Mouse (Mus musculus) cerebellum, postnatal 25 days (tissue): ENCODE measurements at regions not wholly inside any gene's neighbourhood (a gene's known extent, or its start where the extent isn't known, plus 50 kb on each side); places are given as distances from the start of the nearest gene placed in this dataset.

Experiments used
- DNase-seq, 2 experiments: peaks; one replicate each; pipeline ENCODE4 v3.0.0; 2021; ENCODE audit warnings: mixed read lengths in 2 of 2

DNA sequence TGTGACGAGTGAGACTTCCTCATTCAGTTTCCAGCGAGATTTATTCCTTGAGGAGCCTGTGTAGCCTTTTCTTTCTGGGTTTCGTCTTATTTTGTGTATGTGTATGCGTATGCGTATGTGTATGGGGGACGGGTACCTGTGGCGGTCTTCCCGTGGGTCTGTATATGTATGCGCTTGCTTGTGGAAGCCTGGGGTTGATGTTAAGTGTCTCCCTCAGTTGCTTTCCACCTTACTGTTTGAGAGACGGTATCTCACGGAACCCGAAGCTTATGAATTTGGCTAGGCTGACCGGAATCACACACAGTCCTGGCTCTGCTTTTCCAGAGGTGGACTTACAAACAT lies 87.1 kb downstream of the Ankrd50 start:
- no peak for DNase-seq

DNA sequence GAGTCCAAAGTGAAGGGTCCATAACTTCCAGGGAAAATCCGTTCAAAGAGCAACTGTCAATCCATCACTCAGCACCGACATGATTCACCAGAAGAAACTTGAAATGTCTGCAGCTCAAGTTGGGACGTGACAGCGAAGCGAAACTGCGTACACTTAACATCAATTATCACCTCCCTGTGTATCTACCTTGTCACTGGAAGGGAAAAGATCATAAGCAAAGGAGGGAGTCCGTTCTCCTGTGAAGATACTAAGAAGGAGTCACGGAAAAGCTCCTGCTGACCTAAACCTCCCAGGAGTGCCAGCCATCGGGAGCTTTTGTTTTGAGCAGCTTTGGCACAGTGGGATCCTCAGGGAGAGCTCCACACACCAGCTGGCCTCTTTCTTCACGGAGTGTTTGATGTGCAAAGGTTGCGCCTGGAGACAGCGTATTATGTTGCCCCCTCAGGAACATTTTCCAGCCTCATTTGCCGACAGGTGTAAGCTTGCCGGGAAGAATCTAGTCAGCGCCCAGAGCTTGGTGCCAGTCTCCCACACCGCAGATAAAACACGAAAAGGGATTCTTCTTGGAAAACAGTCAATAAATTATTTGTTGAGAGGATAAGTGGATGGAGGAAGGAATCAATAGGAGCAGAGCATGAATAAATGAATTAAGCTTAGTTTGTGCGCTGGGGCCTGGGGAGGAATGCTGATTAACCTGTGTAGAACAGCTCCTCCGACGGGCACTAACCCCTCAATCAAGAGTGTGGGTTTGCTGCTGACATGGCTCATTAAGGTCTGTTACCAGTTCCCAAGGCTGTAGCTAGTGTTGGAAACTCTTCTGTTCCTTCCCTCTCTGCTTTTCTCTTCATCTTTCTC lies 87.7 kb downstream of the Ankrd50 start:
- DNase-seq: peak; percentile 47 to 54

DNA sequence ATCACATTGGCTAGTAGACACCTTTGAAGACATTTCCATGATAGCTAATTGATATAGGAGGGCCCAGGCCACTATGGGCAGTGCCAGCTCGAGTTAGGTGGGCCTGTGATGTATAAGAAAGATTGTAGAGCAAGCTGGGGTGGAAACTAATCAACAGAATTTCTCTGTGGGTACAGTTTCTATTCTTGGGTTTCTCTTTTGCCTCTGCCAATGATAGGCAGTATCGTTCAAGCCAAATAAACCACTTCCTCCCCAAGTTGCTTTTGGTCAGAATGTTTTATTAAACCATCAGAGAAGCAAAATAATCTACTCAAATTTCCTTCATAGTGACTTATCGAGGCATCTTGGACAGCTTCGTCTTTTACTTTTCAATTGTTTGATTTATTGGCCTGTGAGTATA lies 90.3 kb downstream of the Ankrd50 start:
- DNase-seq: no peak

- no peak for DNase-seq
Observed at GRCm38 (mm10) chr3:38389647-38390046, 95.0 kb downstream of the Ankrd50 start.

GRCm38 (mm10) chr3:38388961-38389360 lies 95.7 kb downstream of the Ankrd50 start:
- DNase-seq: no peak

GRCm38 (mm10) chr3:38382743-38383142 lies 101.9 kb downstream of the Ankrd50 start:
- DNase-seq: no peak

- DNase-seq: no peak
Observed at GRCm38 (mm10) chr3:38381623-38382022, 103.0 kb downstream of the Ankrd50 start.

DNA sequence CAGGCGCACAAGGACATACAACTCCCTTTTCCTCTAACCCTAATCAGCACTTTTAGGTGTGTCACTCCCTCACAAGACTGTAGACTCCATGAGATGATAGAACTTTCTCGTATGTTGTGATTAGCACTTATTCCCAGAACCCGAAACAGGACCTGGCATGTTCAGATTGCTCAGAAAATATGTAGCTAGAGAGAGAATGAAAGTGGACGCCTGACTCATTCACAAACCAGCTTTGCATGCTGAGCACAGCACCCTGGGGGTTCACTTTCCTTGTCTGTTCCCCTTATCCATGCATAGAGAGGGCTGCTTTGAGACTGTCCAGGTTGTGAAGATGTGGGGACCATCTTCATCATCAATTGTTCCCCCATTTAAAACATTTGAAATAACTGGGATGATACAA lies 111.0 kb downstream of the Ankrd50 start:
- no peak for DNase-seq

- no peak for DNase-seq
Observed at GRCm38 (mm10) chr3:38371702-38372101, 112.9 kb downstream of the Ankrd50 start.

- DNase-seq: peak; percentile 39 to 69
Observed at GRCm38 (mm10) chr3:38363888-38364287, 120.8 kb downstream of the Ankrd50 start.

- no peak for DNase-seq
Observed at GRCm38 (mm10) chr3:38361411-38361810, 123.2 kb downstream of the Ankrd50 start.

- no peak for DNase-seq
Observed at GRCm38 (mm10) chr3:38360974-38361373, 123.7 kb downstream of the Ankrd50 start.

DNA sequence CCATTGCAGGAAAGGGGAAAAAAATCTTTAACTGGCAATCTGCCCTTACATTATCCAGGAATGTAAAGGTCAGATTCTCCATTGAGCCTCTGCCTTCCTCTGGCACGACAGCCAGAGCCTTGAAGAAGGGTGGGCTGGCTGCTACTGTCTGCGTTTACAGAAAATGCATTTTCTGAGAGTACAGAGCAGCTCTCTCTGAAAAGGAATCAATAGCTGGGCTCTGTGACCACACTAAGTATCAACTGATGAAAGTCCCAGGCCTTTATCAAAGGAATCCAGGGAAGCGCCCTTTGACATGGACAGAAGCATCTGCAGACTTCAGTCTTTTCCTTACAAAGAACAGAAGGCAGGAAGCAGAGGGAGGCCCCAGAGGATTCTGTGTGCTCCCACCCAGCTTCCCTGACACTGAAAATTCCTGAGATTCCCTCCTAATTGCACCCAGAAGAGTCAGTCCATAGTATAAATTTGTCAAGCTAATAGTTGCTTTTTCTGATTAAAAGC lies 124.2 kb downstream of the Ankrd50 start:
- no peak for DNase-seq

- peak in 1 of 2 experiments; percentile 21 for DNase-seq
Observed at GRCm38 (mm10) chr3:38357905-38358491, 126.6 kb downstream of the Ankrd50 start.

- DNase-seq: no peak
Observed at GRCm38 (mm10) chr3:38344283-38344682, 140.4 kb downstream of the Ankrd50 start.

DNA sequence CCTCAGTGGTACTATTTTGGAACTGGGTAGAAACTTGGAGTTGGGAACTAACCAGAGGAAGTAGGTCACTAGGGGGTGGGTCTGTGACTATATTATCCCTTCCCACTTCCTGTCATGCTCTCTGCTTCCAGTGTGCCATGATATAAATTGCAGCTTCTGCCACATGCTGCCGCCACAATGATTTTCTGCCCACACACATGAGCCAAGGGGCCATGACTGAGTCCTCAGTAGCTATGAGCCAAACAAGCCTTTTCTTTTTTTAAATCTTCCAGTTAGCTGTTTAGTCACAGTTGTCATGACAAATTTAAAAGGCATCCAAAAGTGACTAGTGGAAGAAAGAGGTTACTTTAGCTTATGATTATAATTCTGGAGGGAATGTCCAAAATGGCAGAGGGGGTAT lies 143.0 kb downstream of the Ankrd50 start:
- no peak for DNase-seq

DNA sequence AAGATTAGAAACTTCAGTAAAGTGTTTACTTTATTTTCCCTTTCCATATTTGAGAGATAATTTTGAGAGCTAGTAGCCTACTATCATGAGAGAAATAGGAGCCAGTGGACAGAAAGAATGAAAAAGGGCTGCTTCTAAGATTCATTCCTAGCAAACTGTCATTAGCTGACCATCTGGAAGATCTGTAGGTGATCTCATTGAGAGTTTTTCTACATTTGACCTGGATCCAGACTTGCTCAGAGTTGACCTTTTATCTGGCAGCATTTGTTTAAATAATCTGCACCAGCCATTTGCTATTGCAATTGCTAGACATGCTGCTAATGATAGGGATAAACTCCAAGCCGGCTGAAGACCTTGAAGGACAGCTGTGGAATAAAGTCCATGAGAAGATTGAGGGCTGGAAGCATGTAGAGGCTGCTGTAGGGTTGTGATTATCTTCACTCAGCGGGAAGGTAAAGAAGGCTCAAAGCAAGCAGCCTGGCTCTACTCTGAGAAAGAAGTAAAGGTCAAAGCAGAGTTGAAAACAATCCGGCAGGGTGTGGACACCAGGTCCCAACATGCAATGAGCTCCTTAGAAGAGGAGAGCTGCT lies 151.2 kb downstream of the Ankrd50 start:
- peak; percentile 45 to 53 for DNase-seq

- no peak for DNase-seq
Observed at GRCm38 (mm10) chr3:38331169-38331568, 153.5 kb downstream of the Ankrd50 start.

DNA sequence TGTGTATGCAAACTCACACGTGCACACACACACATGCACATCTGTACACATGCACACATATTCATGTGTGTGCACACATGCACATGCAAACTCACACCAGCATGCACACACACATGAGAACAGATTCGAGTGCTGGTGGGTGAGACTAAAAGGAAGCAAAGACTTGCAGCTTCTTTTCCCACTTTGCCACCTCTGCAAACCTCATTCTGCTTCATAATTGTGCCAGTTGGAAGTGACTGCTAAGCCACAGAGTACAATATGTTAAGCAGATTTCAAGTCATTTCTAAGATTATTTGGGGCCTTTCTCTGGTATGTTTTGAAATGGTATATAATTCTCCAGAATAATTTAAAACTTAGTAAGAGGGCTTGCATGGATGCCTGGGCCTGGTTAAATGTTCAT lies 157.4 kb downstream of the Ankrd50 start:
- DNase-seq: no peak

- peak; percentile 71 to 80 for DNase-seq
Observed at GRCm38 (mm10) chr3:38326211-38326610, 158.4 kb downstream of the Ankrd50 start.

GRCm38 (mm10) chr3:38324663-38325062 lies 160.0 kb downstream of the Ankrd50 start:
- no peak for DNase-seq

DNA sequence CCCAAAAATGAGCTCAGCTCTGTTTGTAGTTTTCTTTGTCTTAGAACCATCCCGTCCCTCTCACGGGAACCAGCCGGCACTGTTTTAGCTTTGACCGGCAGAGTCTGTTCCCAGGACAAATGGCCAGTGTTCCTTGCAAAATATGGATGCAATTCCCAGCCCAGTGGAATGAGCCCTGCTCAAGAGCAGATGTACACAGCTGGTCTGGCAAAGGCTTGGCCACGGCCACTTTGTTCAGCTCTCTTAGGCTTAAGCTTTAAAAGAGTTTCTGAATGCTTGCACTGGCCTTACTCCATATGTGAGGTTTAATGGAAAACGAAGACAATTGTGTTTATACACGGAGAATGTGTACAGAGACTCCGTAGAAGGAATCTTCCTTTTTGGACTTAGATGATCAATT lies 162.2 kb downstream of the Ankrd50 start:
- DNase-seq: no peak

DNA sequence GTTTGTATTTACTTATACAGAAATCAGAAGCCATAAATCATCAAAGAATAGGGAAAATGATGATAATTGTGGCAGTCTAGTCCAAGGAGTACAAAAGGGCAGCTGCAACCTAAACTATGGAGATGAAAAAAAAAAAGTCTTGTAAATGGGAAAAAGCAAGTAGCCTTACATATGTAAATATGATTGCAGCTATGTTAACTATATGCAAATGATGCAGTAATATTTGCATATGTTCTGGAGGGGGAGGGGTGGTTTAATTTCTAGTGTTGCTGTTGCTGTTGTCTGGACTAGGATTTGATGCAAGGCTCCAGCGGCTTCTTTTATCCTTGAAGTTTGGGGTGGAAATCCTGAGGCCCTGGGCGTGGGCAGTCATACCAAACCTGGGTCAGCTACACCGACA lies 163.0 kb downstream of the Ankrd50 start:
- no peak for DNase-seq

- DNase-seq: no peak
Observed at GRCm38 (mm10) chr3:38320998-38321397, 163.6 kb downstream of the Ankrd50 start.
